Mouse (Mus musculus) urinary bladder, postnatal 4 days (tissue): ENCODE measurements around the gene Scn1b.

ENCODE experiments used
- DNase-seq, 2 experiments: peaks; one replicate each; pipeline ENCODE4 v3.0.0; 2021 to 2022; ENCODE audit warnings: low spot score in 2 of 2

Scn1b gene

DNA sequence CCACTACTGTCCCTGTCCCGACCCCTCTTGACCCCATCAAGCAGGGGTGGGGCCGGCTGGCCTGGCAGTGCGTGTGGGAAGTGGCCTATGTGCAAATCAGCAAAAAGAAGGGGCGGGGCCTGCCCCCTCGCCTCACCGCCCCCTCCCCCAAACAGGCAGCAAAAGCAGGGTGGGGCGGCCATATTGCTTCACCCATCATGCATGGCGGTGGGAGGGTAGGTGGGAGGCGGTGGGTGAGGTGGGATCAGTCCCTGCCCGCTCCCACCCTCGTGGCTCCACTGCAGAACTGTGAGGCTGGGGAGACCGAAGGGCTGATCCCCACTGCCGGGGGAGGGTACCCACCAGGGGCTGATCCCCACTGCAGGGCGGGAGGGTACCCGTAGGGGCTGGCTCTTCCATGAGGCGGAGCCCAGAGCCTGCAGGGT is 10.1 kb downstream of the Scn1b start:
- no peak for DNase-seq

DNA sequence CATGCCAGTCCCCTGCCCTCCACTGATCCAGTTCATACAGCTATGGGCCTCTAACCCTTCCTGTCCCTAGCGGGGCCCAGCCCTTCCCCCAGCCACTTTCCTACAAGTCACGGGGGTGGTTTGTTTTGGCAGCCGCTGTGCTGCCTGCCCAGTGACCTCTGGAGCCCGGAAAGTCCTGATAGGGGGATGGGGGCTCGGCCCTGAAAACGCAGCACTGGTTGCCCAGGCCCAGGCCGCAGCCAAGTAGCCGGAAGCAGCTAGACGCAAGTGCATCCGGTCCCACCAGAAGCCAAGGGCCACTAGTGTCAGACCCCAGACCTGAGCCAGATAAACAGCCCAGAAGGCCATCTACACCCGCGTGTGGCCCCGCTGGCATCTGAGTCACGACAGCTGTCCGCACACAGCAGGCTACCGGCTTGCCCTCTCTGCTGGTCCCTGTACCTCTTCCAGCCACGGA is 11.2 kb downstream of the Scn1b start:
- no peak for DNase-seq

DNA sequence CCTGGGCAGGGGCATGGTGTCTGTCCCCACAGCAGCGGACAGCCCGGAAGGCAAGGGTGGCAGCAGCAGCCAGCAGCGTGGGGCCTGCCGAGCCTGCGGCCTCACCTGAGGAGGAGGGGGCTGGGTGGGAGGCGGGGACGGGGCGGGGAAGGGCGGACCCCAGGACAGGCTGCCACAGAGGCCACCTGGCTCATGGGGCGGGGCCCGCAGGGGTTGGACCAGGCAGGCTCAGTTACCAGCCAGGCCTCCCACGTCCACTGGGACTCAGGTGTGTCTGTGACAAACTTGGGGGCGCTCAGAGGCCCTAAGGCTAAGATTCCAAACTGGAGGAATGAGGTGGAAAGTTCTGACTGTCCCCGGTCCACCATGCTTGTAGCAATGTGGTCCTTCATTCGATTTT is 11.6 kb downstream of the Scn1b start, which contains the start of gene Hpn:
Hpn (minus strand) TSS at position 109 of the 400 bp plus-strand sequence.
- DNase-seq = no peak

DNA sequence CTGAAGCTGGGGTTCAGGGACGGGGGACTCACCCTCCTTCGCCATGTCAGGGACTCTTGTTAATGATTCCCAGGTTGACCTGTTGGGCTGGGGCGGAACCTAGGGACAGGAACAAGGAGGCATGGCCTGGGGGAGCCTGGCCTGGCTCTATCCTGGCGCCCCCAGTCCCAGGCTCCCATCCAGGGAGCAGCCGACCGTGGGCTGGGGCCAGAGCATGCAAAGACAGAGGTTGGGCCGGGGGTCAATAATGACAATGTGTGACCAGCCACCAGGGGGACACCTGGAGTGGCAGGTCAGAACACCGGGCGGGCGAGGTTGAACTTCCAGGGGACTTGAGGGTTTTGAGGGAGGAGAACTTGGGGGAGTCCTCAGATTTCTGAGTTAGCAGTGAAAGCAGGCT is 12.2 kb downstream of the Scn1b start:
- DNase-seq = no peak

DNA sequence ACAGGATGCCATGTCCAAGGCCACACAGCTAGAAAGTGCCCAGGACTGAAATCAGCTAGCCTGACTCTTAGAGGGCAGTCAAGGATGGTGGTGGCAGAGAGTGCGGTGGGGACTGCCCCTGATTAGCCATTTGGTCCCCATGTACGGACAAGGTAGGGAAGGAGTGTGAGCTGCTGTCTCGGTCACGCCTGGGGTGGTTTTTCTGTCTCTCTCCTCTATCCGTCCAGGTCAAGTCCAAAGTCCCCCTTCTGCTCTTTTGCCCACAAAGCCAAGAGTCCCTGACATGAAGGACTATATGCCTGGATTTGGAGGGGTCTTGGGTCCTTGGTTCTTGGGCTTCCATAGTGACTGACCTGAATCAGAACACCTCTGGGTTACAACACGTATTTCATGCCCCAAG is 13.0 kb downstream of the Scn1b start:
- no peak for DNase-seq

DNA sequence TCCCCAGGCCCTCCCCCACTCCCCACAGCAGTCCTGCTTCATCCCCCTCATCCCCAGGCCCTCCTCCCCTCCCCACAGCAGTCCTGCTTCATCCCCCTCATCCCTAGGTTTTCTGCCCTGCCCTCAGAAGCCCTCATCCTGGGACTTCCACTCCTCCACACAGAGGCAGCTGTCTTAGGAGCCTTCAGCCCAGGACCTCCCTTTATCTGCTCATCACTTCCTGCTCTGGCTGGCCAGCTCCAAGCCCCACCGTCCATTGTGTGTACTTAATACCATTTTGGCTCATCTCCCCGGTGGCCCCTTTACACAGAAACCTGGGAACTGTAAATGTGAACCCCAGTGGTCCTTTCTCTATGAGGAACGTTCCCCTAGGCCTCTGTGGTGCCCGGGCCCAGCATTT is 14.8 kb downstream of the Scn1b start:
- DNase-seq = no peak

DNA sequence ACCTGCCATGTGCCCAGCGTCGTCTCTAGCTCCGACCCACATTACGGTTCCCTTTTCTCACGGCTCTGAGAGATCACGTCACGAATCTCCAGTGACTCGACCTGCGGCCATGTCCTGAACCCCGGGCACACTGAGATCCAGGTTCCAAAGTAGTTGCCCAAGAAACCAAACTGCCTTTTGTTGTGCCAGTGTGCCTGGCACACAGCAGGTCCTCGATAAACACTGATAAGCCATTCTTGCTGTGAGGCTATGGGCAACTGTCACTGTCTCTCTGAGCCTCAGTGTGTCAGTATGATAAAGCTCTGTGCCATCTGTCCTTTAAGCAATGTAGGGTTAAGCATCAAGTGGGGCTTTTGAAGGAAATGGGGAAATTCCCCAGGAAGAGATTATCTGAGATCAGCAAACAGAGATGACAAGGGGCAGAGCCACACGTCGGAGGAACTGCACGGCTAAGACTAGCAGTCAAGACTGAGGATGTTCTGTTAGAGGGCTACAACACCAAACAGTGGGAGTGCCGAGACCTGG is 15.9 kb downstream of the Scn1b start:
- DNase-seq = no peak

DNA sequence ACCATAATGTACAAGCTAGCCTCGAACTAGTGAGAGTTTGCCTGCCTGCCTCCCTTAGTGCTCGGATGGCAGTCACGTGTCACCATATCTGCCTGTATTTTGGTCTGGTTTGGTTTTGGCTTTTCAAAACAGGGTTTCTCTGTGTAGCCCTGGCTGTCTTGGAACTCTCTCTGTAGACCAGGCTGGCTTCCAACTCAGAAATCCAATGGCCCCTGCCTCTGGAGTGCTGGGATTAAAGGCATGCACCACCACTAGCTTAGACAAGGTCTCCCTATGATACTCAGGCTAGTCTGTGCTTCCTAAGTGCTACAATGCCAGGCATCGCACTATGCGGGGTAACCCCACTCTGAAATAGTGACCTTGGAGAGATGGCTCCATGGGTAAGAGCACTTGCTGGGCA is 17.0 kb downstream of the Scn1b start:
- DNase-seq = no peak

DNA sequence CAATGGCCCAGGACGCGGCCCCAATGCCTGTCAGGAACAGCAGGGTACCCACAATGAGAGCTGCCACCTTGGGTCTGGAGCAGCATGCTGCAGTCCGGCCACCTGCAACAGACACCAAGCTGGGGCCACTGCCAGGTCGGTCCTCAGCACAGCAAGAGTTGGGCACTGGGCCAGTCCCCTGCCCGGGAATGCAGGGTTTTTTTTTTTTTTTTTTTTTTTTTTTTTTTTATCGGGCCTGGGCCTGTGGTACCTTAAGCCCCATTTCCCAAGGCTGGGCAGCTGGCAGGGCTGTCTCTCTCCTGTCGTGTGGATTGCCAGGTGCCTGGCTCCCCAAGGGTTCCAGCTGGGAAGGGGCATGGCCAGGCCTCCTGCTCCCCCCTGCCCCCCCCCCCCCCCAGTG is 17.7 kb downstream of the Scn1b start:
- DNase-seq = no peak

DNA sequence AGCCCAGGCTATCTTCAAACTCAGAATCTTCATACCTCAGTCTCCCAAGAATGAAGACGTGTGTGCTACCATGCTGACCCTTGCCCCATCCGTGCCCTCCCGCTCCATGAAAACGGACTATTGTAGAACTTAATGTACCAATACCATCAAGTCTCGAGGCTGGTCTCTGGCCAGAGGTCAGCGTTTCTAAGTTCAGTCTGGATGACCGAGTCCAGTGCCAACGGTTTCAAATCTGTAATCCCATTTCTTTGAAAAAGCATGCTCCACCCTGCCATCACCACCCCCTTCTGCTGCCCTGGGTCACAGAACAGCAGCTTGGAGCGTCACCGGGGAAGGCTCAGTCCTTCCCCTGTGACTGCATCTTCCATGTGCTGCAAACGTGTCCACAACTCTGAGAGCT is 19.0 kb downstream of the Scn1b start:
- no peak for DNase-seq

DNA sequence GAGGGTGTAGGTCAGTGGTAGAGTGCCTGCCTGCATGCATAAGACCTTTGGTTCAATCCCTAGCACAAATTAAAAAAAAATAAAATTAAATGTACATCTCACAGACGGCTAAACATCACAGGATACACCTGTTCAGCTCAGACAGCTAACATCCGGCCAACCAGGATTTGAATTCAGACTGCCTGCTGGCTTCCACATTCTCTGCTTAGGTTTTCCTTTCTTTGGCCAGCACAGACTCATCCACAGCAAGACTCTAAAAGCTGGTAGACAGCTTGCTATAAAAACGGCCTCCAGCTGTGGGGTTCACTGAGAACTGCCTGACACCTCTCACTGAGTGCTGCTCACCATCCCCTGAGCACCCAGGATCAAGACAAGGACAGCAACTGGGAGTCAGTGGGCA is 20.6 kb downstream of the Scn1b start:
- no peak for DNase-seq

DNA sequence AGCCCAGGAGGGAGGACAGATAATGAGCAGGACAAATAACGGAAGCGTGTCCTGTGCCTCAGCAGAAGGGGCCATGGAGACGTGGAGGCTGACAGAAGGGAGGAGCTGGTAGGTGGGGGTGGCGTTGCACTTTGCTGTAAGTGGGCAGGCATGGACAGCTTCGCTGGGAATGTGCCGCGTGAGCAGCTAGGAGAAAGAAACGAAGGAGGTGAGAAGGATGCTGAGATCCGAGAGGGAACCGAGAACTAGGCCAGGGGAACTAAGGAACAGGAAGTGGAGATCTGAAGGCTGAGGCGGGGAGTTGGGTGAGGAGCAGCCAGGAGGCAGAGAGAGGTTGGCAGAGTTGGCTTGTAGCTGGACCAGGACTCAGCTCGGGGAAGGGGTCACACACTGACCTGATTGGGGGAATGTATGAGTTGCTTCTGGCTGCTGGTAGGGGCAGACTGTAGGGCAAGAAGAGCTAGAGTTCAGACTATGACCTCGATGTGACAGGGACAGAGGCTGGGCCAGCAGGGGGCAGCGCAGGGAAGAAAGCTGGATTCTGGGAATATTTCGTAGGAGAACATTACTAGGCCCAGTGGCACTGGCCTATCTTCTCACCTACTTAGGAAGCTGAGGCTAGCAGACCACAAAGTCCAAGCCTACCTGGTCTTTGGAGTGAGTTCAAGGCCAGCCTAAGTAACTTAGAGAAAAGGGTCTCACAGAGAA is 21.6 kb downstream of the Scn1b start:
- no peak for DNase-seq

DNA sequence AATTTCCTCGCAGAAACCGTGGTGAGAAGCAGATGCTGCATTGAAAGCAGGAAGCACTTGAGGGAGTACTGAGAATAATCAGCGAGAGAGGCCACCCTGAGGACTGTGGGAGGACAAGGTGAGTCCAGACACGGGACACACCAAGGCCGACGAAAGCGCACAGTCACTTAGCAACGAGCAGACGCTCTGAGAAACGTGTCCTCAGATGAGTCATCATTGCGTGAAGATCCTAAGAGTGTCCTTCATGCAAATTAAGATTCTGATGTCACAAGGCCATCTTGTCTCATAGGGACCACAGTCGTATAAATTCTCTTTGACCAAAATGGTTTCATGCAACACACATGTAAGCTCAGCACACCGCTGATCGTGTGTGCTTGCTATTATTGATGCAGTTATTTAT is 26.0 kb downstream of the Scn1b start:
- DNase-seq = no peak

DNA sequence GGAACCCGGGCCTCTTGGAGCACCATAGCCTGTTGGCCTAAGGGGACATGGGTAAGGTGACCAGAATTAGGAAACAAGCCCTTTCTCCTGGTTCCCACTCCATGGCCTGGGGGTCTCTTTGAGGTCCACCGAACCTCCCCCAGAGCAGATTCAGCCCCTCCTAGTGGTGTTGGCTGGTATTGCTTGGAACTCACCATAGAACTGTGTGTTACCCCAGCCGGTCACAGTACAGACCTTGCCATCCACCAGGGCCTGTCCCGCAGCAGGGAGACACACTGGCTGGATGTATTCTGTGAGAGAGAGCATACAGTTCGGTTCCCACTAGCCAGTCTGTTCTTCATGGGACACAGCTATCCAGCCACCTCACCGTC is 27.2 kb downstream of the Scn1b start:
- DNase-seq = no peak

DNA sequence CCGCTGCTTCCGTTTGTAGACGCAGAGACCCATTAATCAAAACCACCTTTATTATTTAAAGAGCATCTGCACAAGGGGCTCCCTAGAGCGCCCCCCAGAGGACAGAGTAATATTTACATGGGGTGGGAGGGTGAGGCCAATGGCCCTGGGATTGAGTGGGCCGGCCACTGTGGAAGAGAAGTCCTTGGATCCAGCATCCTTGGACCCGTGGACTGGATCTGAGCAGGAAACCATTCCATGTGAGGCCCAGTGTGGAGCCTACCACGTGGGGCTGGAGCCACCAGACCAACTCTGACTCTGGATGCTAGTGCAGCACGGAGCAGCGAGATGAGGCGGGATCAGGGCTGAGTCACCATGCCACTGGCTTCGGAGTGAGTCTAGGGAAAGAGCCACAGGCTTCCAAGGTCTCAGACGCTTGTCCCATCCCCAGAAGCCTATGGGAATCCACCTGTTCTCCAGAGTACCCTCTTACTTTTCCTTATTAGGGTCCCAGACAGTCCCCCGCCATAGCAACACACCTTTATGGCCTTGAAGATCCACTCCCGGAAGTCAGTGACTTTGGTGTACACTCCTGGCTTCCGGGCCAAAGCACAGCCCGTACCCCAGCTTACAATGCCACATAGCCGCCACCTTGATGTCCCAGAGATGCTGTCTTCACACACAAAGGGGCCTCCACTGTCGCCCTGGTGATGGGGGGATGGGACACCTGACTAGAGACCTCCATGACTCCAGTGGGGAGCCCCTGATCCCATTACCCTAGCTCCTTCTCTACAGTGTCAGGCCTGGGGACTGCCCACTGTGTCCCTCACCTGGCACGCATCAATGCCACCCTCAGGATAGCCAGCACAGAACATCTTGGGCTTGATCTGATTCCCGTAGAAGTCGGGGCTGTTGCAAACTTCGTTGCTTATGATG is 27.8 kb downstream of the Scn1b start:
- no peak for DNase-seq

DNA sequence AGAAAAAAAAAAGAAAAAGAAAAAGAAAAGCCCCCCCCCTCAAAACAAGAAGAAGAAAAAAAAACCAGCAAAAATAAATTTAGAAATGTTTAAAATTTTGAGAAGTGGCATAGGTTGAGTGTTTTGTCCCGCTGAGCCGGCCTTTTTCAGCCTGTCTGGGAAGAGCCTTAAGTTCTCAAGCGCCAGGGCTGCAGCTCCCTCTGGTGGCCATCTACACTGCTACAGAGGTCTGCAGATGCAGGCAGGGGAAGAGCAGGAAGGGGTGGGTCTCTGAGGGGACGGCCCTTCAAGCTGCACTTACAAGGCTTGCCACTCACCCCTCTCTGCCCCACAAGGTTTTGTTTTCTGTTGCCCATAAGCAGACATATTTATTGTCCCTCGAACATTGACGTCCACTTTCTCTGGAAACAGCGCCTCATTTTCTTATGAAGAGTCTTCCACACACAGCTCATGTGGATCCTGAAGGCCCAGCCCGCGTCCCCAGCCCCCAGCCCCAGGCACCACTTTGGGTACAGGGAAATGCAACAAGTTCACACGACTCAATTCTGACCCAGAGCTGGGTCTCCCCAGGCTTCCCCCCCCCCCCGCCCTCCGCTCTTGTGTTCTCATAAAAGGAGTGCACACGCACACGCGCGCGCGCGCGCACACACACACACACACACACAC is 29.1 kb downstream of the Scn1b start:
- peak; percentile 85 to 93 for DNase-seq

DNA sequence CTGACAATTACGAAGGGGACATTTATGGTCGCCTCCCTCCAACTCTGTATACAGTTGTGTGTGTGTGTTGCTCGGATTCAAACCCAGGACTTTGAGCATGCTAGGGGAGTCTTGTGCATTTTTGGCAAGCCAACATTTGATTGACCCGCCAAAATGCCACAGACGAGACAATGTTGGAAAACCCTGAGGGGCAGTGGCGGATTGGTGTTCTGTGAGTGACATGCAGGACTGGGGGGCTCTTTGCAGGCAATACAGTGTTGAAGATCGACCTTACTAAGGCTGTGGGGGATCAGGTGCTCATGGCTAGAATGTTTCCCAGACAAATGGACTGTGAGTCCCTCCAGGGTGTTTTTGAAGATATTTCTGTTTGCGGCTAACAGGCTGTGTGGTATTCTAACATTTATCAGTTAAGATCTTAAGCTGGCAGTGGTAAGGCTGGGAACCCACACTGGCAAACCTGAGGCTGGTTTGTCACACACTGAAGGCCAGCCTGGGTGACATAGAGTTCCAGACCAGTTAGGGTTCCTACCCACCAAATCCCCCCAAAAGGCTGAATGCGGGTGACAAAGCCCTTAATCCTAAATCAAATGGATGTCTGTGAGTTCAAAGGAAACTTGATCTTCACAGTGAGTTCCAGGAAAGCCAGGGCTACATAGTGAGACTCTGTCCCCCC is 29.8 kb downstream of the Scn1b start:
- no peak for DNase-seq

DNA sequence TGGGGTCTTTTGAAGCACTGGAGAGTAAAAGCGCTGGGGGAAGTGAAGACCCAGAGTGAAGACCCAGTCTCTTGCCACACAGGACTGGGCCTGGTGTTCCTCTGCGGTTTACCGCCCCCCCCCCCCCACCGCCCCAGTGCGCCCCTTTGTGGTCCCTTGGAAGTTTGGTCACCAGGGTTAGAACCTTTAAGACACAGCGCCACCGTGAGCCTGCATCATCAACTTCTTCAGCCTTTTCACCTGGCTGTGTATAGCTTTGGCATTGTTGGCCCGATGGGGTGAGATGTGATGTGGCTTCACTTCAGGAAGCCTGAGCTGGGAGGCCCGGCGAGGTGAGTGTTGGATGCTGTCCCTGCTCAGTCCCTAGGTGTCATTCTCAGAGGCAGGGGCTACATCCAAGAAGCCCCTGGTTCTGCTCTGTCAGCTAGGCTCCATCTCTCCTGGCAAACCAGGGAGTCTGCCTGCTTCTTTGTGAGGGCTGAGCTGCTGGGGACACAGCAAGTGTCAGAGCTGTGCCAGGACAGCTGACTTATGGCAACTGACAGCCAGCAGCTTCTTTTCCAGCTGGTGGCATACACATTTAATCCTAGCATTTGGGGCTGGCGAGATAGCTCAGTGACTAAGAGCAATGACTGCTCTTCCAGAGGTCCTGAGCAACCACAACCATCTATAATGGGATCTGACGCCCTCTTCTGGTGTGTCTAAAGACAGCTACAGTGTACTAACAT is 31.9 kb downstream of the Scn1b start:
- no peak for DNase-seq

DNA sequence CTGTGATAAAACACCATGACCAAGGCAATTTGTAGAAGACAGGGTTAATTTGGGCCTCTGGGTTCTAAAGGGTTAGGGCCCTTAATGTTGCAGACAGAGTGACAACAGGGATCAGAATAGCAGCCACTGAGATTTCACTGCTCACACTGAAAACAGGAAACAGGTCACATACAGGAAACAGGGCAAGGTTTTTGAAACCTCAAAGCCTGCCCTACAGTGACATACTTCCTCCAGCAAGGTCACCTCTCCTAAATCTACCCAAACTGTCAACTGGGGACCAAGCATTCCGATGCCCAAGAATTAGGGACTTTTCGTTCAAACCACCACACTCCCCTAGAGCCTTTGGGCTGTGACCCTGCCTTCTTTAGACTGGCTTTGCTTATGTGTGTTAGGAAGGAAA is 37.1 kb downstream of the Scn1b start:
- DNase-seq = no peak

DNA sequence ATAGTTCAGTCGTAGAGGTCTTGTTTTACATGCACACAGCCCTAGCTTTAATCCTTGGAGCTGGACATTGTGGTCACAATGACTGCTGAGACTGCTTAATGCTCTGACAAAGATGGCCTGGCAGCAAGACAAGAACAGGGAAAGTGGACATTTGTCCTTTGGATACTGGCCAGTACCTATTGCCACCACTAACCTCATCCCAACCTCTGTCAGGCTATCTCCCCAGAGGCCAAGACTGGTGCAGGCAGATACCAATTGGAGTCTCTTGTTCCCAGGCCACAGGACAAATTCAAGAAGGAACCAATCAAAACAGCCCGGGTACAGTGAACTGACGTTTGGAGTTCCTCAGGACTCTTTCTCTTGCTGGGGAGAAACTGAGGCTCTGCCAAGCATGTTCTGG is 38.6 kb downstream of the Scn1b start:
- DNase-seq = no peak

DNA sequence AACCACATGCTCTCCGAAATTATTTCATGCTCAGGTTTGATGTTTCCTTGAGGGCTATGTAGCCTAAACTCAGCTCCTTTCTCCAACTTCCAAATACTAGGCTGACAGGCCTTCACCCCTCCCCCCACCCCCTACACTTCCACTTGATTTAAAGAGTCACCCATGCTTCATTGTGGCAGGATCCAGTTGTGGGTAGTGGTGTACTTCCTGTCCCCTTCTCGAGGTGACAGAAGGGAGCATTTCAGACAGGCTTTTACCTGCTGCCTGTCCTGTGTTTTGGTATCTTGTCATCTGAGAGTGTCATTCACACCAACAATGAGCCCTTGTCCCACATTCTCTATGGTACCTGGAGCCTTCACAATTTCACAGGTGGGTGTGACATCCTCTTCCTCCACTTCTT is 39.5 kb downstream of the Scn1b start:
- no peak for DNase-seq
